Mouse (Mus musculus) midbrain, embryonic 15.5 days (tissue): ENCODE measurements at regions not wholly inside any gene's neighbourhood (a gene's known extent, or its start where the extent isn't known, plus 50 kb on each side); places are given as distances from the start of the nearest gene placed in this dataset.

Source experiments
- ATAC-seq: fragments of 200-750 bp; cut with Nextera tagmentation; replicated peaks from 2 replicates; pipeline ENCODE4 v1.8.0; 2017; ENCODE audit warnings: moderate TSS enrichment
- H3K27ac ChIP-seq: fragments of 300-500 bp; sonication (generic); 2 replicates; pipeline ENCODE4 v1.5.1; 2015; ENCODE audit warnings: mild to moderate bottlenecking, inconsistent platforms
- H3K27me3 ChIP-seq: fragments of 300-500 bp; sonication (generic); replicated peaks from 2 replicates; pipeline ENCODE4 v1.6.1; 2015; ENCODE audit warnings: inconsistent platforms
- H3K36me3 ChIP-seq: fragments of 300-500 bp; sonication (generic); replicated peaks from 2 replicates; pipeline ENCODE4 v1.6.1; 2015; ENCODE audit warnings: inconsistent platforms
- H3K4me1 ChIP-seq: fragments of 300-500 bp; sonication (generic); 2 replicates; pipeline ENCODE4 v1.6.1; 2015; ENCODE audit warnings: inconsistent platforms
- H3K4me2 ChIP-seq: fragments of 300-500 bp; sonication (generic); 2 replicates; pipeline ENCODE4 v1.6.1; 2015; ENCODE audit warnings: inconsistent platforms, mild to moderate bottlenecking, moderate library complexity
- H3K4me3 ChIP-seq: fragments of 300-500 bp; sonication (generic); 2 replicates; pipeline ENCODE4 v1.5.1; 2015; ENCODE audit warnings: mild to moderate bottlenecking, inconsistent platforms
- H3K9ac ChIP-seq: fragments of 300-500 bp; sonication (generic); 2 replicates; pipeline ENCODE4 v1.6.1; 2015; ENCODE audit warnings: mild to moderate bottlenecking, inconsistent platforms
- H3K9me3 ChIP-seq: fragments of 300-500 bp; sonication (generic); 2 replicates; pipeline ENCODE4 v1.6.1; 2016; ENCODE audit warnings: inconsistent platforms
- WGBS: fragments of 180-500 bp; shearing (Covaris S2); methylation state at CpG from one replicate; pipeline ENCODE4 v1.1.7; 2015; ENCODE audit warnings: mixed read lengths; 5-methylcytosine and 5-hydroxymethylcytosine counted together

- H3K9ac ChIP-seq: no peak overlapping the region
- H3K27me3 ChIP-seq: no peaks in the 10 kb centered on the region
- H3K9me3 ChIP-seq: no peaks in the 10 kb centered on the region
- H3K4me1 ChIP-seq: no peaks in the 10 kb centered on the region
- no peak overlapping the region for H3K4me2 ChIP-seq
- H3K4me3 ChIP-seq: no peak overlapping the region
- no peaks in the 10 kb centered on the region for H3K36me3 ChIP-seq
- WGBS: 62% methylated on average over 15 of the region's 15 CpGs
- no peak for ATAC-seq
- H3K27ac ChIP-seq: no peak overlapping the region
Measured at GRCm38 (mm10) chr1:153997201-153998181, 97.5 kb upstream of the Teddm2 start.

- ATAC-seq: no peak
- Histone ChIP-seq H3K4me3 (no peak overlapping the region), H3K9me3 (no peaks in the 10 kb centered on the region), H3K27me3 (no peaks in the 10 kb centered on the region), H3K4me1 (no peaks in the 10 kb centered on the region), H3K4me2 (no peak overlapping the region), H3K9ac (no peak overlapping the region), H3K27ac (no peak overlapping the region), H3K36me3 (no peaks in the 10 kb centered on the region)
- 75% methylated on average over 6 of the region's 6 CpGs for WGBS
Measured at GRCm38 (mm10) chr1:153999776-154000175, 99.7 kb upstream of the Teddm2 start.

DNA sequence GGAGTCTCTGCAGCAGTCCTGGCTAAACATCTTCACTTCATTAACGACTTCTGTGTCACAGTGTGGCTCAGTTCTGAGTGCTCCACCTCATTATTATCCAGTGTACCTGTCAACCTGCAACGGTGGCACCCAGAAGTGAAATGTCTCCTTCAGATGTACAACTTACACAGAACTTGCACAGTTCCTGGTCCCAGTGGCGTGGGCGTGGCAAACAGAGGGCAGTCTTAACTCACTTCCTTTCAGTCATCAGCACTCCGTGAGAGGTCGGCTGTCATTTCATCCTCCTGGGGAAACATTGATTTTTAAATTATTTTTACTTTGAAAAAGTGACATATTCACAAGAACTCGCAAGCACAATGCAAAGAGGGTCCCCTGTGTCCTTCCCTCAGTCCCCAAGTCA lies 103.6 kb upstream of the Teddm2 start:
- Histone ChIP-seq H3K27ac (no peak overlapping the region), H3K27me3 (no peaks in the 10 kb centered on the region), H3K9me3 (no peaks in the 10 kb centered on the region), H3K4me2 (no peak overlapping the region), H3K36me3 (no peaks in the 10 kb centered on the region), H3K4me1 (no peaks in the 10 kb centered on the region), H3K9ac (no peak overlapping the region), H3K4me3 (no peak overlapping the region)
- ATAC-seq: no peak
- 82% methylated on average over 7 of the region's 7 CpGs for WGBS

- Histone ChIP-seq H3K27me3 (no peaks in the 10 kb centered on the region), H3K4me2 (no peak overlapping the region), H3K36me3 (no peaks in the 10 kb centered on the region), H3K4me1 (no peaks in the 10 kb centered on the region), H3K4me3 (no peak overlapping the region), H3K9ac (no peak overlapping the region), H3K27ac (no peak overlapping the region), H3K9me3 (no peaks in the 10 kb centered on the region)
- no peak for ATAC-seq
- WGBS: 90% methylated on average over 4 of the region's 4 CpGs
Measured at GRCm38 (mm10) chr1:154004647-154005046, 104.6 kb upstream of the Teddm2 start.

- Histone ChIP-seq H3K27ac (no peak overlapping the region), H3K27me3 (no peaks in the 10 kb centered on the region), H3K9me3 (no peaks in the 10 kb centered on the region), H3K4me1 (no peaks in the 10 kb centered on the region), H3K4me3 (no peak overlapping the region), H3K9ac (no peak overlapping the region), H3K4me2 (no peak overlapping the region), H3K36me3 (no peaks in the 10 kb centered on the region)
- whole genome bisulfite sequencing: 93% methylated on average over 13 of the region's 13 CpGs
- ATAC-seq: no peak
Measured at GRCm38 (mm10) chr1:154006055-154006454, 106.0 kb upstream of the Teddm2 start.

GRCm38 (mm10) chr1:154007440-154007839 lies 107.4 kb upstream of the Teddm2 start:
- H3K4me1 ChIP-seq: no peaks in the 10 kb centered on the region
- ATAC-seq: no peak
- no peaks in the 10 kb centered on the region for H3K36me3 ChIP-seq
- no peaks in the 10 kb centered on the region for H3K27me3 ChIP-seq
- H3K4me2 ChIP-seq: no peak overlapping the region
- H3K27ac ChIP-seq: no peak overlapping the region
- H3K9me3 ChIP-seq: no peaks in the 10 kb centered on the region
- no peak overlapping the region for H3K4me3 ChIP-seq
- WGBS: 98% methylated on average over 3 of the region's 3 CpGs
- H3K9ac ChIP-seq: no peak overlapping the region

- no peaks in the 10 kb centered on the region for H3K4me1 ChIP-seq
- no peaks in the 10 kb centered on the region for H3K27me3 ChIP-seq
- H3K36me3 ChIP-seq: no peaks in the 10 kb centered on the region
- H3K27ac ChIP-seq: no peak overlapping the region
- WGBS: 95% methylated on average over 11 of the region's 11 CpGs
- no peak overlapping the region for H3K4me3 ChIP-seq
- ATAC-seq: no peak
- no peak overlapping the region for H3K9ac ChIP-seq
- no peaks in the 10 kb centered on the region for H3K9me3 ChIP-seq
- no peak overlapping the region for H3K4me2 ChIP-seq
Measured at GRCm38 (mm10) chr1:154008593-154009310, 108.7 kb upstream of the Teddm2 start.

GRCm38 (mm10) chr1:154010681-154011080 lies 110.7 kb upstream of the Teddm2 start:
- Histone ChIP-seq H3K9ac (no peak overlapping the region), H3K27ac (no peak overlapping the region), H3K4me3 (no peak overlapping the region), H3K4me1 (no peaks in the 10 kb centered on the region), H3K4me2 (no peak overlapping the region), H3K9me3 (no peaks in the 10 kb centered on the region), H3K27me3 (no peaks in the 10 kb centered on the region), H3K36me3 (no peaks in the 10 kb centered on the region)
- ATAC-seq: no peak
- WGBS: 89% methylated on average over 4 of the region's 4 CpGs

GRCm38 (mm10) chr1:154016516-154016915 lies 116.5 kb upstream of the Teddm2 start:
- Histone ChIP-seq H3K4me3 (no peak overlapping the region), H3K4me2 (no peak overlapping the region), H3K9me3 (no peaks in the 10 kb centered on the region), H3K27me3 (no peaks in the 10 kb centered on the region), H3K36me3 (no peaks in the 10 kb centered on the region), H3K27ac (no peak overlapping the region), H3K9ac (no peak overlapping the region), H3K4me1 (no peaks in the 10 kb centered on the region)
- no peak for ATAC-seq
- 79% methylated on average over 2 of the region's 2 CpGs for WGBS

DNA sequence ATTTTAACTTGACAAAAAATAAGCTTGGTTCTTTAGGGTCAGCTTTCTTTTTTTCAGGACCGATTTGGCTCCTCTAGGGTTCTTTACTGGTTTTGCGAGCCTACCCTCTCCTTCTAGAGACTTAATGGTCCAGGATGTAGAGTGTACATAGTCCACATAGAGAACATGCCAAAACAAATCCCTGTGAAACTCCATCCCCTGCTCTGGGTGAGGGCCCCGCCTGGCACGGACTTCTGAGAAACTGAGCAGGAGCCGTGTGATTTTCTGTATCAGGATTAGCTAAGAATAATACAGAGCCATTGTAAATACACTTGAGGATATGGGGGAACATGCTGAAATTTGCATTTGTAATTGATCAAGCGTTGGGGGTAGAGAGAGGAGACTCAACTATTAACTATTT lies 118.2 kb upstream of the Teddm2 start:
- Histone ChIP-seq H3K9ac (no peak overlapping the region), H3K27me3 (no peaks in the 10 kb centered on the region), H3K36me3 (no peaks in the 10 kb centered on the region), H3K4me3 (no peak overlapping the region), H3K4me2 (no peak overlapping the region), H3K27ac (no peak overlapping the region), H3K9me3 (no peaks in the 10 kb centered on the region), H3K4me1 (no peaks in the 10 kb centered on the region)
- ATAC-seq: no peak
- WGBS: 78% methylated on average over 6 of the region's 6 CpGs

GRCm38 (mm10) chr1:154024301-154024700 lies 124.3 kb upstream of the Teddm2 start:
- no peak for ATAC-seq

DNA sequence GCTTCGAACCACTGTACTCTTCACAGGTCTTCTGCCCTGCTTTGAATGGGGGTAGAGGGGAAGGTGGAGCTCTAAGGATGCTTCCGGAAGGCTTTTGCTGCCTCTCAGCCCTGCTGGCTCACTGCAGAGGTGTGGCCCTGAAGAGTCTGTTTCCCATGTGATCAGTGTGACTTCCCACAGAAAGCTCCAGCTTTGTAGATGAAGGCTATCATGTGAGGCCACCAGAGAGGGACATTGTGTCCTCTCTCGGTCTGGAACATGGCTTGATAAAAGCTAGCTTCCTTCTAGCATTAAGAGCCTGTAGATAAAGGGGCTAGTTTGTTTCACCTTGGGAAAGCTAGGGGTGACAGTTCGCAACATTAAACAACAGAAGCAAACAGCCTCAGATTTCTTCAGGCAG lies 127.3 kb upstream of the Teddm2 start:
- 91% methylated on average over 4 of the region's 4 CpGs for WGBS
- H3K9ac ChIP-seq: no peak overlapping the region
- ATAC-seq: no peak

More at GRCm38 (mm10) chr1:154024301-154024700, 124.3 kb upstream of the Teddm2 start:
- no peak overlapping the region for H3K27ac ChIP-seq
- no peak overlapping the region for H3K4me3 ChIP-seq
- no peaks in the 10 kb centered on the region for H3K4me1 ChIP-seq
- H3K9me3 ChIP-seq: no peaks in the 10 kb centered on the region
- H3K27me3 ChIP-seq: no peaks in the 10 kb centered on the region
- 87% methylated on average over 3 of the region's 3 CpGs for WGBS
- H3K4me2 ChIP-seq: no peak overlapping the region
- no peaks in the 10 kb centered on the region for H3K36me3 ChIP-seq
- no peak overlapping the region for H3K9ac ChIP-seq

More for the DNA sequence above, 127.3 kb upstream of the Teddm2 start:
- Histone ChIP-seq H3K4me2 (no peak overlapping the region), H3K27me3 (no peaks in the 10 kb centered on the region), H3K36me3 (no peaks in the 10 kb centered on the region), H3K27ac (no peak overlapping the region), H3K4me1 (no peaks in the 10 kb centered on the region), H3K9me3 (no peaks in the 10 kb centered on the region), H3K4me3 (no peak overlapping the region)
